Mouse (Mus musculus) liver, embryonic 11.5 days (tissue): ENCODE results near the gene Cirbp. TPM values are rescaled to one million over a fixed set of nuclear protein-coding genes. Genes with fewer than 3 reads are reported as not detected.
A peak's percentile ranks its signal among the peaks of the same experiment; 100 is the strongest.

Experiments
- ATAC-seq: fragments of 200-750 bp; cut with Nextera tagmentation; replicated peaks from 2 replicates; pipeline ENCODE4 v1.8.0; 2017; ENCODE audit warnings: moderate number of reproducible peaks, mild to moderate bottlenecking, moderate TSS enrichment, moderate library complexity; ENCODE audit not compliant: low FRiP score
- DNase-seq: peaks from one replicate; pipeline ENCODE4 v3.0.0-alpha.2; 2017; ENCODE audit warnings: low spot score
- H3K27ac ChIP-seq: fragments of 300-500 bp; sonication (generic); 2 replicates; pipeline ENCODE4 v1.5.1; 2014; ENCODE audit warnings: mild to moderate bottlenecking, low read depth, low read length, control low read depth
- H3K27me3 ChIP-seq: fragments of 300-500 bp; sonication (generic); replicated peaks from 2 replicates; pipeline ENCODE4 v1.6.1; 2014; ENCODE audit warnings: low read length, mixed read lengths; ENCODE audit not compliant: control insufficient read depth, insufficient read depth
- H3K36me3 ChIP-seq: fragments of 300-500 bp; sonication (generic); 2 replicates; pipeline ENCODE4 v1.6.1; 2014; ENCODE audit warnings: mild to moderate bottlenecking, low read length, moderate library complexity, mixed read lengths; ENCODE audit not compliant: control insufficient read depth, insufficient read depth
- H3K4me1 ChIP-seq: fragments of 300-500 bp; sonication (generic); replicated peaks from 2 replicates; pipeline ENCODE4 v1.6.1; 2014; ENCODE audit warnings: low read length, mixed read lengths; ENCODE audit not compliant: control insufficient read depth, insufficient read depth
- H3K4me2 ChIP-seq: fragments of 300-500 bp; sonication (generic); 2 replicates; pipeline ENCODE4 v1.6.1; 2014; ENCODE audit warnings: mild to moderate bottlenecking, control low read depth, moderate library complexity
- H3K4me3 ChIP-seq: fragments of 300-500 bp; sonication (generic); 2 replicates; pipeline ENCODE4 v1.5.1; 2014; ENCODE audit warnings: low read depth, low read length, control low read depth
- H3K9ac ChIP-seq: fragments of 300-500 bp; sonication (generic); 2 replicates; pipeline ENCODE4 v1.6.1; 2014; ENCODE audit warnings: low read depth, low read length, control low read depth
- H3K9me3 ChIP-seq: fragments of 300-500 bp; sonication (generic); 2 replicates; pipeline ENCODE4 v1.6.1; 2016; ENCODE audit warnings: low read length, inconsistent platforms, mixed read lengths; ENCODE audit not compliant: control insufficient read depth
- WGBS: fragments of 180-500 bp; shearing (Covaris S2); extraction: QIAGEN DNeasy Blood & Tissue Kit; methylation state at CpG from one replicate; pipeline ENCODE4 v1.1.7; 2014; 5-methylcytosine and 5-hydroxymethylcytosine counted together
- polyA plus RNA-seq: library from polyadenylated mRNA; unstranded; fragments of >200 nt; fragmentation: Nextera tagmentation; extraction: Ambion mirVana; gene quantifications from 2 replicates; pipeline ENCODE4 v1.2.1, GENCODE M21; 2014

The Cirbp gene
- polyA plus RNA-seq, 1 experiment from 2014 or later: 25.1 TPM

DNA sequence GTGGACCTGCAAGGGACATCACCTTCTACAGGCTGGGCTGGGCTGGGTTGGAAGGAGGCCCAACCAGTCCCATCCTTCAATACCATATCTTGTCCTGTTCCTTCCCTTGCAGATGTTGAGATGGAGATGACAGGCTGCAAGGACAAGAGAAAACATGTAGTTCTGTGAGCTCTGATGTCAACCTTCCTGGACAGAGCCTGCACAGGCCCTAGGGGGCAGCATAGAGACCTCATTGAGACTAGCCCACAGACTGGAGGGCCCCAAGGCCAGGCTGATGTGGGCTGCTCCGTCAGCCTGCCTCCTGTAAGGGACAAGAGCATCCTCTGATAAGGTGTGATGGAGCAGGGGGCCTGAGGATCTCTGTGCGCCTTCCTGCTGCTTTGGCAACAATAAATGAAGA is 8.9 kb downstream of the Cirbp start:
- Histone ChIP-seq H3K9ac (no peak overlapping the region), H3K9me3 (no peaks in the 10 kb centered on the region), H3K4me2 (no peak overlapping the region), H3K27me3 (peaks cover 14% of the 10 kb centered on the region), H3K27ac (no peak overlapping the region; the same call in 1 of the 2 replicates), H3K4me3 (no peak overlapping the region), H3K36me3 (peaks cover 22% of the 10 kb centered on the region), H3K4me1 (peaks cover 15% of the 10 kb centered on the region)
- 42% methylated on average over 2 of the region's 2 CpGs for WGBS
- ATAC-seq (no peak), DNase-seq (no peak)

DNA sequence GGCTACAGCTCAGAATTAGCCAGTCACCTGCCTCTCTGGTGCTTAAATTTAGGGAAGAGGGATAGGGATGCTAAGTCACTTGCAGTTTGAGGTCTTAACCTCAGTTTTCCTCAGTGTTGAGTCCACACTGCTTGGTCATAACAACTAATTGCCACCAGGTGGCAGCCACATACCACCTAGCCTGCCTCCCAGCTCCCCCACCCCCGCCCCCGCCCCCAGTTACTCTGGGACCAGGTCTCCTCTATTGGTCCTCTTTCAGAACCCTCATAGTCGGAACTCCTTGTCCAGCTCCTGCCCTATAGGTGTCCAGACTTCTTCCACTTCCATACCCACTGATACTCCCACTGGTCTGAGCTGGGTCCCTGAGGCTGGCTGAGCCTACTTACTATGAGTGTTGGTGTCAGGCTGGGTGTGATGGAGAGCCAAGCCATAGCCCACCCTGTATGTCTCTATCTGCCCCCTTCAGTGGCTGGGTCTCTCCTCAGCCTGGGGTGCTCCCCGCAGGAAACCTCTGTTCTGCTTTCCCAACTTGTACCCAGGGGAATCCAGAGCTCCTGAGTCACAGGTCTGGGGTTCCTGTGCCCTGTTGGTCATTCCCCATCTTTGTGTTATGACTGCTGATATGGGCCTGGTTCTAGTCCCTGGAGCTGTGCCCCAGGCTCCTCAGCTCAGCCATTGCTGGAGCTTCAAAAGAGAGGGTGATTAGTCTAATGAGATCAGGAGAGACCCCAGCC is 9.9 kb downstream of the Cirbp start:
- 28% methylated on average over 4 of the region's 4 CpGs for WGBS
- Histone ChIP-seq H3K4me1 (peaks cover 17% of the 10 kb centered on the region), H3K27me3 (peaks cover 24% of the 10 kb centered on the region), H3K27ac (no peak overlapping the region; the same call in 1 of the 2 replicates), H3K4me3 (no peak overlapping the region), H3K36me3 (peaks cover 14% of the 10 kb centered on the region), H3K9ac (no peak overlapping the region), H3K9me3 (no peaks in the 10 kb centered on the region), H3K4me2 (no peak overlapping the region)
- ATAC-seq (no peak), DNase-seq (no peak)

DNA sequence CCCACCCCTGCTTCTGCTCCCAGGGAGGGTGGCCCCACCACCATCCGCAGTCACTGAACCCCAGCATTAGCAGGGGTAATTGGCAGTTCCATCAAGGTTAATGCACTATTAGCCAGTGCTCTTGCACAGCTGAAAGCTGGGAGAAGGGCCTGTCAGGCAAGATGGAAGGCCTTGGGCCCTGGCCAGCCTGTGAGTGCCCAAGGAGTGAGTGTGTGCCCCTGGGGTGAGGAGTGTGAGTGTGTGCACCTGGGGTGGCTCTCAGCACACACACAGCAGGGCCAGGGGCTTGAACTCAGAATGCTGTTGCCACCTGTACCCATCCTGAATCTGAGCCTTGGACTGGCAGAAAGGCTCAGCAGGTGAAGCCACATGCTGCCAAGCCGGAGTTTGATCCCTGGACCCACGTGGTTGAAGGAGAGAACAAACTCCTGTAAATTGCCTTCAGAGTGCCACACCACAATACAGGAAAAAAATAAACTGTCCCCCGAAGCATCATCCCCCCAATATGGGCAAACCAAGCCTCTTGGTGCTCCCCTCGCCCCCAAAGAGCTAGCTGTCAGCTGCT is 10.6 kb downstream of the Cirbp start:
- 84% methylated on average over 5 of the region's 5 CpGs for WGBS
- no peaks in the 10 kb centered on the region for H3K9me3 ChIP-seq
- H3K27me3 ChIP-seq: peaks cover 30% of the 10 kb centered on the region
- H3K4me3 ChIP-seq: no peak overlapping the region
- H3K27ac ChIP-seq: no peak overlapping the region
- DNase-seq (no peak), ATAC-seq (no peak)
- H3K9ac ChIP-seq: no peak overlapping the region
- H3K36me3 ChIP-seq: peaks cover 8% of the 10 kb centered on the region
- H3K4me1 ChIP-seq: peaks cover 17% of the 10 kb centered on the region
- H3K4me2 ChIP-seq: no peak overlapping the region

DNA sequence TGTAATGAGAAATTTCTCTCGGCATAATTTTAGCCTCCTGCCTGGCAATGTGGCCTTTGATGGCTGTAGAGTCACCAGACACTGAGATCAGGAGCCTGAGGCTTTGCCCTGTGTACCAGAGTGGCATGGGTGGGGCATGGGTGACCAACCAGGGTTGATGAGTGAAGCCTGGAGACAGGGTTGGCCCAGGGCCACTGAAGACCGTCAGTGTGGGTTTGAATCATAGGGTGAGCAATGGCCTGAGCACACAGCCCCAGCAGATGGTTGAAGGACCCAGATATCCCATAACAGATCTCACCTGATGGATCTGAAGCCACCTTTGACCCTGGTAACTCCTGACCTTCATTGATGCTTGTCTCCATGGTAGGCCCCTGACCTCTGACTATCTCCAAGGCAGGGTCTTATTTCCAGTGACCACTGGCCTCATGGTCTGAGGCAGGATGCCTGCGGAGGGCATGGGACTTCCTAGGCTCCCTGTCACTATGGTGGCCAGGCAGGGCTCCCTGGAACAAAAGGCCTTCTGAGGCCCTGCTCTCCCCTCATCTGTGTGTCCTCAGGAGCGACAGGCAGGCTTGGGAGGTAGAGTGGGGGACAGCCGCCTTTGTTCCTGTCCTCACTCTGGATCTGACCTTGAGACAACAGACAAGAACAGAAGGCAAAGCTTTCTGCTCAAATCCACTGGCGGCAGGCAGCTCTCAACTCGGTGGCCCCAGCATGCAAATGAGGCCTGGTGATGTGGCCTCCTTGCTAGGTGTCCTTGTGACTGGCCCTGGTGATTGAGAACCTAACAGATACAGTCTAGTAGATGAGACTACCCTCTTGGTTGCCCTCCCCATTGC is 11.9 kb downstream of the Cirbp start:
- Histone ChIP-seq H3K4me1 (peaks cover 8% of the 10 kb centered on the region), H3K27ac (no peak overlapping the region), H3K9me3 (no peaks in the 10 kb centered on the region), H3K27me3 (peaks cover 35% of the 10 kb centered on the region), H3K36me3 (no peaks in the 10 kb centered on the region), H3K9ac (no peak overlapping the region), H3K4me3 (no peak overlapping the region), H3K4me2 (no peak overlapping the region)
- WGBS: 76% methylated on average over 7 of the region's 7 CpGs
- no peak for DNase-seq
- no peak for ATAC-seq

DNA sequence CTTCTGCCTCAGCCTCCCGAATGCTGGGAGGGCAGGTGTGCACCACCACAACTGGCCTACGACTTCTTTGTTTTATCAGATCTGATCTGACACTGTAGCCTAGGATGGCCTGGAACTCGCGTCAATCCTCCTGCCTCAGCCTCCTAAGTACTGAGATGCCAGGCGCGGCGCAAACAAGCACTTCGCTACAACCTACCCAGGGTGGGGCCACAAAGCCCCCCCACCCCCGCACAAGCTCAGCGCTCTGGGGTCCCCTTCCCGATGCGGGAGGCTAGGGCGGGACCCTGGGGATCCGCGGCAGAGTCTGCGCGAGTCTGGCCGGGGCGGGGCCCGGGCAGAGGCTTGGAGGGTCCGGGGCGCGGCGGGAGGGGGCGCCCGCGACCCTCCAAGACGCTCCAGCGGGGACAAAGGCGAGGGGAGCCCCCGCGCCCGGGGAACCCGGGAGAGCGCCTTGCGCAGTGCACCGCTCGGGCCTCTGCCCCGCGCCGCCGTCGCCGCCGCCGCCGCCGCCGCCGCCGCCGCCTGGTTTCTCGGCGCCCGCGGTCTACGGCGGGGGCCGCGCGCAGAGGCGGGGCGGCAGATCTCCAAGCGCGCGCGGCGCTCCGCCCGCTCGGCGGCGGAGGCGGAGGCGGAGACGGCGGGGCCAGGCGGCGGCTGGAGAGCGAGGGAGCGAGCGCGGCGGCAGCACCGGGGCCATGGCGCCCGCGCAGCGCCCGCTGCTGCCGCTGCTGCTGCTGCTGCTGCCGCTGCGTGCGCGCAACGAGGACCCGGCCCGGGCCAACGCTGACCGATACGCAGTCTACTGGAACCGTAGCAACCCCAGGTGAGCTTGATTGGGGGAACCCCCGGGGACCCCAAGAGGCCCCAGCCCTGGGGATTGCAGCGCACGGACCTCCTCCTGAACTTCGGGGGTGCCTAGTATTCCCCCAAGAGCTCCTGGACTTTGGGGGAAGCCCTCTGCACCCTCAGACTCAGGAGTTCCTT is 13.6 kb downstream of the Cirbp start, which contains the start of gene Efna2:
TSS of gene Efna2 (plus strand) at position 415 of the 984 bp plus-strand sequence.
- Histone ChIP-seq H3K4me2 (peak within 1 kb of the TSS; percentile 76), H3K9me3 (no peaks in the 10 kb centered on the region), H3K4me3 (peak within 1 kb of the TSS; percentile 64), H3K27me3 (peaks cover 35% of the 10 kb centered on the region), H3K4me1 (peaks cover 8% of the 10 kb centered on the region), H3K9ac (peak within 1 kb of the TSS; percentile 65), H3K36me3 (no peaks in the 10 kb centered on the region; the same call in 1 of the 2 replicates), H3K27ac (peak within 1 kb of the TSS; percentile 32; the same call in 1 of the 2 replicates)
- WGBS: 3% methylated on average over 77 of the region's 106 CpGs
- ATAC-seq (peak; percentile 30), DNase-seq (no peak)

DNA sequence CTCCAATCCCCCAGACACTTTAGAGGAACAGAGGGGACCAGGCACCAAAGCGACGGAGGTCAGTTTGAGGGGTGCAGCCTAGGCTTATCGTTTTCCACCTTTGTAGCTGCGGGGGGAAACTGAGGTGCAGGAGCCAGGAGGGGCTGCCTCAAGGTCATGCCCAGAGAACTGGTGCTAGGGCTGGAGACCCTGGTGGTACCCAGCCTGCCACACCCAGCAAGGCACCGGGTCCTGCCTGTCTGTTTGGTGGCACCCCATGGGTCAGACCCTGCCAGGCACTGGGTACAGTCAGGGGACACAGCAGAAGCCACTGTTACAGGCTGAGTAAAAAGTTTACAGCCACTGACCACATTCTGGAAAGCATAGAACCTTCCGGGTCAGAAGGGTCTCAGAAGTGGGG is 14.5 kb downstream of the Cirbp start:
- Histone ChIP-seq H3K9me3 (no peaks in the 10 kb centered on the region), H3K36me3 (no peaks in the 10 kb centered on the region; the same call in 1 of the 2 replicates), H3K9ac (peak overlapping the region; percentile 65), H3K4me3 (peak overlapping the region; percentile 64), H3K27me3 (peaks cover 36% of the 10 kb centered on the region), H3K27ac (no peak overlapping the region), H3K4me2 (peak overlapping the region; percentile 76), H3K4me1 (peaks cover 8% of the 10 kb centered on the region)
- no peak for DNase-seq
- no peak for ATAC-seq
- WGBS: 52% methylated on average over 6 of the region's 6 CpGs

DNA sequence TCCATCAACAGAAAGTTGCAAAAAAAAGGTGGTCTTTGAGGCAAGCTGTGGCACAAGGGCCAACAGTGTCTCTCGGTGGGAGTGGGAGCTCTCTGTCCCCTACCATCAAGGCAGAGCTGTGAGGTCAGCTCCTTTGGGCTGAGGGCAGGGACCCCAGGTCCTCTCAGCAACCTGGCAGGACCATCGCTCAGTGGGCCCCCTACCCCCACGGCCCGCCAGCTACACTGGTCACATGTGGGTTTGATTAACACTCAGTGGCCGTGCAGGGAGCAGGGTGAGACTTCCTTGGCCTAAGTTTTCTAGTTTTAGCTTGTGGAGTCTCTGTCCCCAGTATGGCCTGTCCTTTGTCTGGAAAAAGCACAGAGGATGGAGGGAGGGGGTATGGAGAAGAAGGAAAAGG is 15.0 kb downstream of the Cirbp start:
- Histone ChIP-seq H3K27ac (no peak overlapping the region), H3K4me3 (peak overlapping the region; percentile 64; the same call in 1 of the 2 replicates), H3K9me3 (no peaks in the 10 kb centered on the region), H3K4me1 (peaks cover 8% of the 10 kb centered on the region), H3K4me2 (peak overlapping the region; percentile 76), H3K27me3 (peaks cover 42% of the 10 kb centered on the region), H3K9ac (no peak overlapping the region), H3K36me3 (no peaks in the 10 kb centered on the region; the same call in 1 of the 2 replicates)
- ATAC-seq: no peak
- DNase-seq: no peak
- 58% methylated on average over 5 of the region's 5 CpGs for WGBS

DNA sequence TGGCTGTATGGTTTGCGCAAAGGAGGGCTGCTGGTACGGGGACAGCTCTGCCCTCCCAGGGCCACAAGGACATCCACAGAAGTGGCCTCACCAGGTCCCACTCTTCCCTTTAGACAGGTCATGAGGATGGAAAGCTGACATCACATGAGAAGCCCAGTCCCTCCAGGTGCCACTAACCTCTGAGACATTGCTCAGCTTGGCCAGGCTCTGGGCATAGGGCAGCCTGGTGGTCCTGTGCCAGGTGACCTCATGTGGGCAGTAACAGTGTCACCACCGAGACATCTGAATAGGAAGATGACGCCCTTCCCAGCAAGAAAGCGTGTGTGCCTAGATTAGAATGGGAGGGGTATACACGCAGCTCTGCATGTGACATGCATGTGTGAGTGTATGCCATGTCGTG is 16.8 kb downstream of the Cirbp start:
- DNase-seq (no peak), ATAC-seq (no peak)
- no peak overlapping the region for H3K4me2 ChIP-seq
- no peak overlapping the region for H3K27ac ChIP-seq
- H3K36me3 ChIP-seq: no peaks in the 10 kb centered on the region; the same call in 1 of the 2 replicates
- H3K9ac ChIP-seq: no peak overlapping the region
- H3K27me3 ChIP-seq: peaks cover 59% of the 10 kb centered on the region
- H3K4me3 ChIP-seq: no peak overlapping the region
- peaks cover 8% of the 10 kb centered on the region for H3K4me1 ChIP-seq
- H3K9me3 ChIP-seq: no peaks in the 10 kb centered on the region
- WGBS: 86% methylated on average over 7 of the region's 7 CpGs
